Mouse (Mus musculus) central nervous system, embryonic 14 days (tissue): Measurements from ENCODE around the gene Zfp606. TPM values are rescaled to one million over a fixed set of nuclear protein-coding genes. Genes with fewer than 3 reads are reported as not detected.

Experiments used
- polyA plus RNA-seq: library from polyadenylated mRNA; depleted of rRNA; stranded (reverse); fragments of >200 nt; gene quantifications from 2 replicates; pipeline ENCODE4 v1.2.3, GENCODE M21; 2012; rRNA removed

The Zfp606 gene
- 19.0 and 22.7 TPM in 2 replicates for polyA plus RNA-seq

DNA sequence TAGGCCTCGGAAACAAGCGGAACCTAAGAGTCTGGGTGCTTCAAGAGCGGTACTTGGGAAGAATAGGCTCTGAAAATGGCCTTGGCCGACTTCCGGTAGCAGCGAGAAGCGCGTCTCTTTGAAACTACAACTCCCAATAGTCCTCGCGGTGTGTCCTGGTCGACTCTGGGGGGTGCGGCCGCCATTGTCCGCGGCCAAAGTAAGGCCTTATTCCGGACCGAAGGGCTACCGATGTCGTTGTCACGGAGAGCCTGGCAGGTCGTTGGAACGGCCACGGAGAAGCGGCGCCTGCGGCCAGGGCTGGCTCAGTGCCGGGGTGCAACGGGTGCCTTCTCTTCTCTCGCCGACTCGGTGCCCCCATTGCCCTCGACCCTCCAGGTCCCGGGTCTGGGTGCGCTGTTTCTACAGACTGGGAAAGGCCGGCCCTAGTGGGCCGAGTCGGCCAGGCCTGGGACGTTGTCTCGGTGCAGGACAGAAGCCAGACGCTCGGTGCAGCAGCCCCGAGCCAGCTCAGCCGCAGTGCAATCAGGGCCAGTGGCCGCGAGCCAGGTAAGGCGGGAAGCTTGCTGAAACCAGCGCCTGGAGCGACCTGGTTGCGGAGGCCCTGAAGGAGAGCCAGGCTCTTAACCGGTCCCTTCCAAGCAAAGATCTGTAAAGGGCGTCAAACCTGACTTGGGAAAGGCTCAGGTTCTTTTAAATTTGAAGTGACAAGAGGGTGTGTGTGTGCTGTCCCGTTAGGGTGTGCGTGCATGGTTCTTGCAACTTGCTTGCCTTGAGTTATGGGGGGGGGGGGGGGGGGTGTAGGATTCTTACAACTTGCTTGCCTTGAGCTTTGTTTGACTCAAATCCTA, at the start of gene Zfp606:
TSS of gene Zfp606 (plus strand) at position 136 of the 851 bp plus-strand sequence.

DNA sequence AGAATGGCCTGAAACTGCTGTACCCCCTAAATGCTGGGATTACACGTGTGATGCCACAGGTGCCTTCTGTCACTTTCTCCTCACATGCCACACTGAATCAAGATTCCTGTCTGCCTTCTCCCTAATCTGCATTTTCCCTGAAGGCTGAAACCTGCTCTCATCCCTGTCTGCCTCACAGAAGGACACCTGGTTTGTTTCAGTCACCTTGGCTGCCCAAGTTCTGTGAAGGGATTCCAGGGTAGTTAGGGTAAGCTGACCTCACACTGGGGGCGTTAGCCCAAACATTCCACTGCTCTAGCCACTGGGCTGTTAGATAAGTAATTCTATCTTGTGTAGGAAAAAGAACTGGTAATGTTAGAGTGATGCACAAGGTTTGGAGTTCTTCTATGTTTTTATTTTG, 34.1 kb downstream of the Zfp606 start, which contains the start of gene 2900092C05Rik:
TSS of gene 2900092C05Rik (plus strand) at position 301 of the 400 bp plus-strand sequence.

Other genes with a start within 250 kb of the Zfp606 start
- gene Vmn1r81, start 210.0 kb upstream of the Zfp606 start, polyA plus RNA-seq, result not detected in 2 replicates
- gene Vmn1r82, start 177.9 kb upstream of the Zfp606 start, polyA plus RNA-seq, result not detected in 2 replicates
- gene Vmn1r83, start 148.8 kb upstream of the Zfp606 start, polyA plus RNA-seq, result not detected in 2 replicates
- gene Vmn1r84, start 109.0 kb upstream of the Zfp606 start, polyA plus RNA-seq, result not detected in 2 replicates
- gene Zfp551, start 55.5 kb upstream of the Zfp606 start, polyA plus RNA-seq, result 4.2 and 5.0 TPM in 2 replicates
- not detected in 2 replicates for gene 2900092C05Rik, start 34.2 kb downstream of the Zfp606 start, polyA plus RNA-seq
- gene Vmn2r53, start 130.5 kb downstream of the Zfp606 start, polyA plus RNA-seq, result under 0.01 TPM in 2 replicates
- not detected in 2 replicates for gene Vmn2r54, start 162.0 kb downstream of the Zfp606 start, polyA plus RNA-seq
- not detected in 2 replicates for gene Vmn2r55, start 206.7 kb downstream of the Zfp606 start, polyA plus RNA-seq